Mouse (Mus musculus): ENCODE results near the gene Sh2d3c. TPM values are rescaled to one million over a fixed set of nuclear protein-coding genes. Genes with fewer than 3 reads are reported as not detected.

Gene Sh2d3c
- polyA plus RNA-seq, 1 experiment from 2014 or later, result 33.7 TPM

- H3K9ac ChIP-seq (ENCODE audit: low read length), result no peak overlapping the region
- H3K4me3 ChIP-seq (ENCODE audit: low read depth, low read length), result no peak overlapping the region
- no peak overlapping the region for H3K27ac ChIP-seq (ENCODE audit: low read depth, low read length)
- 0 out of 2 replicates have a peak, but pooled peaks cover 4% of the 10 kb centered on the region for H3K4me1 ChIP-seq (replicated peaks; ENCODE audit: control insufficient read depth, insufficient read depth, low read length)
- no peaks in the 10 kb centered on the region for H3K9me3 ChIP-seq (ENCODE audit: control insufficient read depth, low read length)
- ATAC-seq (replicated peaks; ENCODE audit: low FRiP score) (no peak), DNase-seq (ENCODE audit: low spot score) (no peak)
- H3K4me2 ChIP-seq (ENCODE audit: low read depth, low read length, severe bottlenecking), result no peak overlapping the region
- no peaks in the 10 kb centered on the region; the same call in 1 of the 2 replicates for H3K36me3 ChIP-seq (ENCODE audit: control insufficient read depth, insufficient read depth, low read length)
- no peaks in the 10 kb centered on the region for H3K27me3 ChIP-seq (ENCODE audit: control insufficient read depth, insufficient read depth, low read length)
- WGBS, result 89% methylated on average over 16 of the region's 16 CpGs
These were observed 28.2 kb downstream of the Sh2d3c start for GRCm38 (mm10) chr2:32749082-32749481.

- H3K9ac ChIP-seq (ENCODE audit: low read length), result no peak overlapping the region
- no peaks in the 10 kb centered on the region for H3K9me3 ChIP-seq (ENCODE audit: control insufficient read depth, low read length)
- H3K36me3 ChIP-seq (ENCODE audit: control insufficient read depth, insufficient read depth, low read length), result no peaks in the 10 kb centered on the region; the same call in 1 of the 2 replicates
- H3K27me3 ChIP-seq (ENCODE audit: control insufficient read depth, insufficient read depth, low read length), result no peaks in the 10 kb centered on the region
- no peak overlapping the region for H3K4me3 ChIP-seq (ENCODE audit: low read depth, low read length)
- peak overlapping the region; percentile 45; the same call in 1 of the 2 replicates for H3K4me2 ChIP-seq (ENCODE audit: low read depth, low read length, severe bottlenecking)
- no peak overlapping the region for H3K27ac ChIP-seq (ENCODE audit: low read depth, low read length)
- ATAC-seq (replicated peaks; ENCODE audit: low FRiP score) (no peak), DNase-seq (ENCODE audit: low spot score) (no peak)
- WGBS, result 72% methylated on average over 7 of the region's 7 CpGs
- H3K4me1 ChIP-seq (replicated peaks; ENCODE audit: control insufficient read depth, insufficient read depth, low read length), result 0 out of 2 replicates have a peak, but pooled peaks cover 4% of the 10 kb centered on the region
These were observed 29.3 kb downstream of the Sh2d3c start for GRCm38 (mm10) chr2:32750199-32750598.

GRCm38 (mm10) chr2:32750887-32751664 lies 30.2 kb downstream of the Sh2d3c start:
- H3K4me1 ChIP-seq (replicated peaks; ENCODE audit: control insufficient read depth, insufficient read depth, low read length), result 0 out of 2 replicates have a peak, but pooled peaks cover 4% of the 10 kb centered on the region
- peak overlapping the region; percentile 23; the same call in 1 of the 2 replicates for H3K9ac ChIP-seq (ENCODE audit: low read length)
- no peaks in the 10 kb centered on the region; the same call in 1 of the 2 replicates for H3K36me3 ChIP-seq (ENCODE audit: control insufficient read depth, insufficient read depth, low read length)
- peak overlapping the region; percentile 23 for H3K4me3 ChIP-seq (ENCODE audit: low read depth, low read length)
- no peaks in the 10 kb centered on the region for H3K27me3 ChIP-seq (ENCODE audit: control insufficient read depth, insufficient read depth, low read length)
- peak overlapping the region; percentile 28; the same call in 1 of the 2 replicates for H3K27ac ChIP-seq (ENCODE audit: low read depth, low read length)
- ATAC-seq (replicated peaks; ENCODE audit: low FRiP score) (peak; percentile 84), DNase-seq (ENCODE audit: low spot score) (peak; percentile 84)
- peak overlapping the region; percentile 45 for H3K4me2 ChIP-seq (ENCODE audit: low read depth, low read length, severe bottlenecking)
- WGBS, result 5% methylated on average over 31 of the region's 31 CpGs
- no peaks in the 10 kb centered on the region for H3K9me3 ChIP-seq (ENCODE audit: control insufficient read depth, low read length)

- H3K27me3 ChIP-seq (ENCODE audit: control insufficient read depth, insufficient read depth, low read length), result no peaks in the 10 kb centered on the region
- H3K4me1 ChIP-seq (replicated peaks; ENCODE audit: control insufficient read depth, insufficient read depth, low read length), result 0 out of 2 replicates have a peak, but pooled peaks cover 4% of the 10 kb centered on the region
- no peaks in the 10 kb centered on the region for H3K9me3 ChIP-seq (ENCODE audit: control insufficient read depth, low read length)
- H3K36me3 ChIP-seq (ENCODE audit: control insufficient read depth, insufficient read depth, low read length), result no peaks in the 10 kb centered on the region; the same call in 1 of the 2 replicates
- H3K4me2 ChIP-seq (ENCODE audit: low read depth, low read length, severe bottlenecking), result peak overlapping the region; percentile 45
- DNase-seq (ENCODE audit: low spot score), result no peak
- ATAC-seq (replicated peaks; ENCODE audit: low FRiP score), result no peak
- peak overlapping the region; percentile 23; the same call in 1 of the 2 replicates for H3K9ac ChIP-seq (ENCODE audit: low read length)
- H3K4me3 ChIP-seq (ENCODE audit: low read depth, low read length), result peak overlapping the region; percentile 23
- H3K27ac ChIP-seq (ENCODE audit: low read depth, low read length), result peak overlapping the region; percentile 28; the same call in 1 of the 2 replicates
- WGBS, result 20% methylated on average over 10 of the region's 10 CpGs
These were observed 30.8 kb downstream of the Sh2d3c start for GRCm38 (mm10) chr2:32751665-32752033.

GRCm38 (mm10) chr2:32752181-32752580 lies 31.3 kb downstream of the Sh2d3c start:
- no peaks in the 10 kb centered on the region; the same call in 1 of the 2 replicates for H3K36me3 ChIP-seq (ENCODE audit: control insufficient read depth, insufficient read depth, low read length)
- 0 out of 2 replicates have a peak, but pooled peaks cover 5% of the 10 kb centered on the region for H3K4me1 ChIP-seq (replicated peaks; ENCODE audit: control insufficient read depth, insufficient read depth, low read length)
- H3K27me3 ChIP-seq (ENCODE audit: control insufficient read depth, insufficient read depth, low read length), result no peaks in the 10 kb centered on the region
- no peak overlapping the region for H3K27ac ChIP-seq (ENCODE audit: low read depth, low read length)
- ATAC-seq (replicated peaks; ENCODE audit: low FRiP score) (no peak), DNase-seq (ENCODE audit: low spot score) (no peak)
- no peak overlapping the region for H3K4me3 ChIP-seq (ENCODE audit: low read depth, low read length)
- H3K9ac ChIP-seq (ENCODE audit: low read length), result no peak overlapping the region
- WGBS, result 64% methylated on average over 10 of the region's 10 CpGs
- no peaks in the 10 kb centered on the region for H3K9me3 ChIP-seq (ENCODE audit: control insufficient read depth, low read length)
- H3K4me2 ChIP-seq (ENCODE audit: low read depth, low read length, severe bottlenecking), result no peak overlapping the region

- no peak for DNase-seq (ENCODE audit: low spot score)
- H3K27ac ChIP-seq (ENCODE audit: low read depth, low read length), result no peak overlapping the region
- WGBS, result 38% methylated on average over 6 of the region's 6 CpGs
- no peaks in the 10 kb centered on the region for H3K27me3 ChIP-seq (ENCODE audit: control insufficient read depth, insufficient read depth, low read length)
- no peaks in the 10 kb centered on the region; the same call in 1 of the 2 replicates for H3K36me3 ChIP-seq (ENCODE audit: control insufficient read depth, insufficient read depth, low read length)
- peak; percentile 28; the same call in 1 of the 2 replicates for ATAC-seq (replicated peaks; ENCODE audit: low FRiP score)
- H3K4me1 ChIP-seq (replicated peaks; ENCODE audit: control insufficient read depth, insufficient read depth, low read length), result 0 out of 2 replicates have a peak, but pooled peaks cover 2% of the 10 kb centered on the region
- H3K4me3 ChIP-seq (ENCODE audit: low read depth, low read length), result no peak overlapping the region
- peak overlapping the region; percentile 35; the same call in 1 of the 2 replicates for H3K4me2 ChIP-seq (ENCODE audit: low read depth, low read length, severe bottlenecking)
- H3K9ac ChIP-seq (ENCODE audit: low read length), result no peak overlapping the region
- no peaks in the 10 kb centered on the region for H3K9me3 ChIP-seq (ENCODE audit: control insufficient read depth, low read length)
These were observed 35.8 kb downstream of the Sh2d3c start for GRCm38 (mm10) chr2:32756674-32757055.

- DNase-seq (ENCODE audit: low spot score) (peak; percentile 98), ATAC-seq (replicated peaks; ENCODE audit: low FRiP score) (peak; percentile 90)
- H3K9me3 ChIP-seq (ENCODE audit: control insufficient read depth, low read length), result no peaks in the 10 kb centered on the region
These were observed 36.4 kb downstream of the Sh2d3c start, which contains the start of gene Tor2a for GRCm38 (mm10) chr2:32757056-32757845. Gene Tor2a, plus strand, starts transcription at chr2:32757234.

GRCm38 (mm10) chr2:32758503-32758902 lies 37.6 kb downstream of the Sh2d3c start:
- Histone ChIP-seq H3K9ac (ENCODE audit: low read length) (no peak overlapping the region), H3K27ac (ENCODE audit: low read depth, low read length) (no peak overlapping the region), H3K4me2 (ENCODE audit: low read depth, low read length, severe bottlenecking) (no peak overlapping the region), H3K4me3 (ENCODE audit: low read depth, low read length) (no peak overlapping the region), H3K36me3 (ENCODE audit: control insufficient read depth, insufficient read depth, low read length) (no peaks in the 10 kb centered on the region; the same call in 1 of the 2 replicates), H3K27me3 (ENCODE audit: control insufficient read depth, insufficient read depth, low read length) (no peaks in the 10 kb centered on the region), H3K9me3 (ENCODE audit: control insufficient read depth, low read length) (no peaks in the 10 kb centered on the region), H3K4me1 (replicated peaks; ENCODE audit: control insufficient read depth, insufficient read depth, low read length) (0 out of 2 replicates have a peak, but pooled peaks cover 2% of the 10 kb centered on the region)
- DNase-seq (ENCODE audit: low spot score), result no peak
- no peak for ATAC-seq (replicated peaks; ENCODE audit: low FRiP score)
- WGBS, result 86% methylated on average over 8 of the region's 8 CpGs

More at GRCm38 (mm10) chr2:32757056-32757845, 36.4 kb downstream of the Sh2d3c start, which contains the start of gene Tor2a:
- Histone ChIP-seq H3K9ac (ENCODE audit: low read length) (peak within 1 kb of the TSS; percentile 88), H3K4me3 (ENCODE audit: low read depth, low read length) (peak within 1 kb of the TSS; percentile 70), H3K36me3 (ENCODE audit: control insufficient read depth, insufficient read depth, low read length) (no peaks in the 10 kb centered on the region; the same call in 1 of the 2 replicates), H3K27me3 (ENCODE audit: control insufficient read depth, insufficient read depth, low read length) (no peaks in the 10 kb centered on the region), H3K27ac (ENCODE audit: low read depth, low read length) (peak within 1 kb of the TSS; percentile 74), H3K4me2 (ENCODE audit: low read depth, low read length, severe bottlenecking) (peak within 1 kb of the TSS; percentile 58), H3K4me1 (replicated peaks; ENCODE audit: control insufficient read depth, insufficient read depth, low read length) (0 out of 2 replicates have a peak, but pooled peaks cover 2% of the 10 kb centered on the region)
- WGBS, result under 1% methylated on average over 66 of the region's 66 CpGs
